Mouse (Mus musculus) stomach, embryonic 15.5 days (tissue): ENCODE data around the gene Tldc1. TPM values are rescaled to one million over a fixed set of nuclear protein-coding genes. Genes with fewer than 3 reads are reported as not detected.

ENCODE experiments used
- ATAC-seq: fragments of 200-750 bp; cut with Nextera tagmentation; 2 replicates; pipeline ENCODE4 v1.8.0; 2017; ENCODE audit warnings: low read depth, moderate number of reproducible peaks, moderate TSS enrichment; ENCODE audit not compliant: insufficient read depth, low FRiP score
- H3K27ac ChIP-seq: fragments of 300-500 bp; sonication (generic); 2 replicates; pipeline ENCODE4 v1.5.1; 2015; ENCODE audit warnings: mild to moderate bottlenecking, inconsistent platforms
- H3K27me3 ChIP-seq: fragments of 300-500 bp; sonication (generic); replicated peaks from 2 replicates; pipeline ENCODE4 v1.6.1; 2015; ENCODE audit warnings: inconsistent platforms
- H3K36me3 ChIP-seq: fragments of 300-500 bp; sonication (generic); 2 replicates; pipeline ENCODE4 v1.6.1; 2015; ENCODE audit warnings: inconsistent platforms
- H3K4me1 ChIP-seq: fragments of 300-500 bp; sonication (generic); 2 replicates; pipeline ENCODE4 v1.6.1; 2015; ENCODE audit warnings: inconsistent platforms
- H3K4me2 ChIP-seq: fragments of 300-500 bp; sonication (generic); 2 replicates; pipeline ENCODE4 v1.6.1; 2015; ENCODE audit warnings: mild to moderate bottlenecking, inconsistent platforms
- H3K4me3 ChIP-seq: fragments of 300-500 bp; sonication (generic); replicated peaks from 2 replicates; pipeline ENCODE4 v1.5.1; 2015; ENCODE audit warnings: inconsistent platforms
- H3K9ac ChIP-seq: fragments of 300-500 bp; sonication (generic); 2 replicates; pipeline ENCODE4 v1.6.1; 2015; ENCODE audit warnings: inconsistent platforms
- H3K9me3 ChIP-seq: fragments of 300-500 bp; sonication (generic); 2 replicates; pipeline ENCODE4 v1.6.1; 2016; ENCODE audit warnings: inconsistent platforms
- WGBS: fragments of 180-500 bp; shearing (Covaris S2); methylation state at CpG from one replicate; pipeline ENCODE4 v1.1.7; 2015; 5-methylcytosine and 5-hydroxymethylcytosine counted together
- polyA plus RNA-seq: library from polyadenylated mRNA; unstranded; fragments of >200 nt; fragmentation: Nextera tagmentation; extraction: Ambion mirVana; gene quantifications from 2 replicates; pipeline ENCODE4 v1.2.1, GENCODE M21; 2015

The Tldc1 gene
- polyA plus RNA-seq, 1 experiment from 2014 or later, result 12.9 TPM

DNA sequence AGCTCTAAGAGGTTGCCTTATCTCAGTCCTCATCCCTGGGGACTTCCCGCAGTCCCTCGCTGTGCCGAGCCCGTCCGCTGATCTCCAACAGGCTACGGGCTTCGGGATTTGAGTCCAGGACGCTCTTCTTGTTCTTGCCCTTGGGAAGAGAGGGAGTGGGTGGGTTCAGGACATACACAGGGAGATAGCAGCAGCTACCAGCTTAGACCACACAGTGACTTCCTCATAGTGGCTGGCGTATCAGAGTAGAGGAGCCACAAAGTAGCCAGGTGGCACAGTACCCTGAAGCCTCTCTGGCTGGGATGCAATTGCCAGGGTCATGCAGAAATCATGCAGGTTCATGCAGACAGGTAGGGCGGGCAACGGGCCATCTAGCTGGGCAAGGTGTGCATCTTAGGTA is 16.5 kb downstream of the Tldc1 start:
- no peaks in the 10 kb centered on the region for H3K27me3 ChIP-seq
- H3K27ac ChIP-seq, result no peak overlapping the region
- H3K9me3 ChIP-seq, result no peaks in the 10 kb centered on the region
- no peak overlapping the region for H3K9ac ChIP-seq
- ATAC-seq, result no peak
- WGBS, result 87% methylated on average over 11 of the region's 11 CpGs
- 0 out of 2 replicates have a peak, but pooled peaks cover 3% of the 10 kb centered on the region for H3K4me1 ChIP-seq
- no peak overlapping the region for H3K4me3 ChIP-seq
- H3K4me2 ChIP-seq, result no peak overlapping the region
- peaks cover 5% of the 10 kb centered on the region; the same call in 1 of the 2 replicates for H3K36me3 ChIP-seq

DNA sequence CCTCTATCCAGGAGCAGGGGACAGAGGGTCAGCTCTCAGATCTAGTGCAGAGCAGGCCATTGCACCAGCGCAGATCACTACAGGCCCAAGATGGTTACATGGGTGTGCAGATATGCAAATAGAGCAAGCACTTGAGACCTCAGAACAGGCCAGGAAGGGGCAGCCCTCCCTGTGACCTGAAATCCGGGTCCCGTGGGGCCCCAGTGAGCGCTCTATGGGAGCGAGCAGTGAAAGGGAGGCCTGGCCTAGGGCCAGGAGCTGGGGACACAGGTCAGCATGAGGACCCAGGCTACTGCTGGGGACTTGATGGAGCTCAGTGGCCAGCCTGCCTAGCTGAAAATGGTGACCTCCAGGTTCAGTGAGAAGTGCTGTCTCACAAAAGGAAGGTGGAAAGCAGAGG is 21.7 kb downstream of the Tldc1 start:
- 51% methylated on average over 5 of the region's 5 CpGs for WGBS
- H3K4me1 ChIP-seq, result peaks cover 18% of the 10 kb centered on the region; the same call in 1 of the 2 replicates
- no peak overlapping the region for H3K9ac ChIP-seq
- H3K27me3 ChIP-seq, result no peaks in the 10 kb centered on the region
- H3K27ac ChIP-seq, result no peak overlapping the region
- H3K9me3 ChIP-seq, result no peaks in the 10 kb centered on the region
- no peak for ATAC-seq
- peaks cover 3% of the 10 kb centered on the region; the same call in 1 of the 2 replicates for H3K36me3 ChIP-seq
- no peak overlapping the region for H3K4me2 ChIP-seq
- H3K4me3 ChIP-seq, result no peak overlapping the region

DNA sequence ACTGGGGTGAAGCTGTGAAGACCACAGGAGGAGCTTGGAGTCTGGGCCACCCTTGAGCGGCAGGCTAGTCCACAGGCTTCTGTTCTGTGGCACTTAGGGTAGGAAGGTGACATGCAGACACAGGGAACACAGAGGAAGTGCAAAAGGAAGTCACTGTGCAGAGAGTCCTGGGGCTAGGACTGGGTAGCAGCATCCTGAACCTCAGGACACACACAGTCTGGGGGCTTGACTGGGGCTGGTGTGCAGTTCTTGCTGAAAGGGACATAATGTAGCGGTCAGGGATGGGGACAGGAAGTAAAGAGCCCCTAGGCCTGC is 22.1 kb downstream of the Tldc1 start:
- H3K4me3 ChIP-seq, result peak overlapping the region; percentile 27
- no peak overlapping the region for H3K27ac ChIP-seq
- H3K4me2 ChIP-seq, result peak overlapping the region; percentile 45
- no peak overlapping the region for H3K9ac ChIP-seq
- H3K9me3 ChIP-seq, result no peaks in the 10 kb centered on the region
- peaks cover 18% of the 10 kb centered on the region; the same call in 1 of the 2 replicates for H3K4me1 ChIP-seq
- WGBS, result 71% methylated on average over 2 of the region's 2 CpGs
- peaks cover under 1% of the 10 kb centered on the region; the same call in 1 of the 2 replicates for H3K36me3 ChIP-seq
- no peaks in the 10 kb centered on the region for H3K27me3 ChIP-seq
- no peak for ATAC-seq

DNA sequence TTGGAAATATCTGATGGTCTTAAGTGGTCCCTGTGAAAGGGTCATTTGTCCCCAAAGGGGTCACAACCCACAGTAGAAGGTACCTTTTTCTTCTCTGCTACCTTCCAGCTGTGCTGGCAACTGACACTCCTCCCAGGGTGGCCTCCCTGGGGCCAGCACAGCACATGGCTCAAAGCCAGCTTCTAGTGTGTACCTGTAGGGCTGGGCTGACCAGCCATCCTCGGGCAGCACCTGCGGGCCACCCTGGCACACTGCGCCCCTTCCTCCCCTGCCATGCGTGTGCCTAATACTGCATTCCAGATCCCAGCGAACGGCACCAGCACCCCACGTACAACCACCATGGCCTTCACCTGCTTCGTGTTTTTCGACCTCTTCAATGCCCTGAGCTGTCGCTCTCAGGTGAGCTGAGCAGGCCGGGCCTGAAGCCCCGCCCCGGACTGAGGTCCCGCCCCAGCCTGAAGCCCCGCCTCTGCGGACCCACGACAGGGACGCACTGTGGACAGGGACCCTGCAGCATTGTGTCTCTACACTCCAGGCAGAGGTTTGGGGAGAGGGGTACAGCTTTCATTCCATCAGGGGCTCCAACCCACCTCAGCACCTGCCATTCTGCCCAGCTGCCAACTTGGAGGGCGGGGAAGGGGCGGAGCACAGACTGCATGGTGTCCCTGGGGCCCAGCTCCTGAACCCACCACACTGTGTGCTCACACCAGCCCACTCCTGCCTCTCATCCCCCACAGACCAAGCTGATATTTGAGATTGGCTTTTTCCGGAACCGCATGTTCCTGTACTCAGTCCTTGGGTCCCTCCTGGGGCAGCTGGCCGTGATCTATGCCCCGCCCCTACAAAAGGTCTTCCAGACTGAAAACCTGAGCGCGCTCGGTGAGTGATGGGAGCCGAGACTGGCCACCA is 22.7 kb downstream of the Tldc1 start:
- Histone ChIP-seq H3K27ac (no peak overlapping the region), H3K9ac (no peak overlapping the region), H3K4me1 (peaks cover 18% of the 10 kb centered on the region; the same call in 1 of the 2 replicates), H3K36me3 (no peaks in the 10 kb centered on the region), H3K4me3 (peak overlapping the region; percentile 27), H3K27me3 (no peaks in the 10 kb centered on the region), H3K4me2 (peak overlapping the region; percentile 45), H3K9me3 (no peaks in the 10 kb centered on the region)
- ATAC-seq, result peak; percentile 57
- 23% methylated on average over 28 of the region's 28 CpGs for WGBS

DNA sequence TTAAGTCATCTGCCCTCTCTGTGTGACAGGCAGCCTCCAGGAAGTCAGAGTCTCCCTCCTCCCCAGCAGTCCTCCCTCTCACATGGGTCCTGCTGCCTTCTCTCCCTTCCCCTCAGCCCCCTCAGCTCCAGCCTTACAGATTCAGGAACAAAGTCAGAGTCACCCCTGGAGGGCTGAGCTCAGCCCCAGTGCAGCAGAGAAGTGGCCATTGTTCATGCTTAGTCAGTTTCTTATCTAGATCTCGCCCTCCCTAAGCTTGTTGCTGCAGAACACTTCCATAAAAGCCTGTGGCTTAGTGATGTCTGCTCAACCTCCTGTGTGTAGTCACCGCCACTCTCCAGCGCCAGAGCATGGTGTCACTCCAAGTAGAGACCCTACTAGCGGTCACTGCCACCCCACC is 33.6 kb downstream of the Tldc1 start:
- Histone ChIP-seq H3K9ac (no peak overlapping the region), H3K27me3 (no peaks in the 10 kb centered on the region), H3K27ac (no peak overlapping the region), H3K36me3 (no peaks in the 10 kb centered on the region), H3K4me3 (no peak overlapping the region), H3K9me3 (no peaks in the 10 kb centered on the region), H3K4me1 (peaks cover 7% of the 10 kb centered on the region; the same call in 1 of the 2 replicates), H3K4me2 (no peak overlapping the region)
- WGBS, result 62% methylated on average over 4 of the region's 4 CpGs
- no peak for ATAC-seq

DNA sequence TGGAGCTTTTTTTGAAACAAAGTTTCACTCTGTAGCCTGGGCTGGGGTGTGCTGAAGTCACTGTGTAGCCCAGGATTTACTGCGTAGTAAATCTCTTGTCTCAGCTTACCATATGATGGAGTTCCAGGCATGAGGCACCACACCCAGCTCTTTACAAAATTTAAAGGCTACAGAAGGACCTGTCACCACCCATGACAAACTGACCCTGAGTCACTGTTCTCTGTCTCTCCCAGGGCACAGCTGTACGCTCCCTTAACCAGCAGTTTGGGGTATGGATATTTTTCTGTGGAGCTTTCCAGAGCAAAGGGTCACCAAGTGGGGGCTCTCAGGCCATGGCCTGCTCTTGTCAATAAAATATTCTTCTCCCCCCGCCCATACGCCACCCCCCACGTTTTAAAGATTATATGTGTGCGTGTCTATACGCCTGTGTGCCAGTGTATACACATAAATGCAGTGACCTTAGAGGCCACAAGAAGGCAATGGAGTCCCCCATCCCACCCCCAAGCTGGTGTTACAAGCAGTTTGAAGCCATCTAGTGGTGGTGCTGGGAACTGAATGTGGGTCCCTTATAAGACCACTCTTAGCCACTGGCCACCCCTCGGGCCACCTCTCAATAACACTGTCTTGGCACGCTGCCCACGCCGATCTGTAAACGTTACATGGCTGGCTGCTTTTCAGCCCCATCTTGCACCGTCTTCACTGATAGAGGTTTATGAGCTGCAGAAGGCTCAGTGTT is 34.8 kb downstream of the Tldc1 start:
- no peak overlapping the region for H3K9ac ChIP-seq
- peaks cover 9% of the 10 kb centered on the region; the same call in 1 of the 2 replicates for H3K4me1 ChIP-seq
- H3K27ac ChIP-seq, result peak overlapping the region; percentile 31; the same call in 1 of the 2 replicates
- H3K9me3 ChIP-seq, result no peaks in the 10 kb centered on the region
- no peak overlapping the region for H3K4me3 ChIP-seq
- H3K4me2 ChIP-seq, result no peak overlapping the region
- WGBS, result 37% methylated on average over 13 of the region's 13 CpGs
- H3K36me3 ChIP-seq, result no peaks in the 10 kb centered on the region
- ATAC-seq, result no peak
- no peaks in the 10 kb centered on the region for H3K27me3 ChIP-seq

DNA sequence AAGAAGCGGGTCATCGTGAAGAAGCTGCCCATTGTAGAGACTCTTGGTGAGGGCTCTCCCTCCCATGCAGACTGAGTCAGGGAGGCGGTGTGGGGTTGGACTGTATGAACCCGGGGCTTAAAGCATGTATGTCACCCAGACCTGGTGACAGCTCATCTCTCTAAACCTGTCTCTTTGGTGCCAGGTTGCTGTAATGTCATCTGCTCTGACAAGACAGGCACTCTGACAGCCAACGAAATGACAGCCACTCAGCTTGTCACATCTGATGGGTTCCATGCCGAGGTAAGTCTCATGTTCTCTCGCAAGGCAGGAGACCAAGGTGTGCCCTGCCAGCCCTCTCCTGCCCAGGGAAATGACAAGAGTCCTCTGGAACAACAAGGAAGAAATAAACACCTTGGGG is 35.8 kb downstream of the Tldc1 start:
- Histone ChIP-seq H3K27ac (no peak overlapping the region), H3K4me1 (peaks cover 9% of the 10 kb centered on the region; the same call in 1 of the 2 replicates), H3K4me3 (no peak overlapping the region), H3K4me2 (no peak overlapping the region), H3K27me3 (no peaks in the 10 kb centered on the region), H3K36me3 (no peaks in the 10 kb centered on the region), H3K9ac (no peak overlapping the region), H3K9me3 (no peaks in the 10 kb centered on the region)
- WGBS, result 85% methylated on average over 7 of the region's 7 CpGs
- ATAC-seq, result no peak

DNA sequence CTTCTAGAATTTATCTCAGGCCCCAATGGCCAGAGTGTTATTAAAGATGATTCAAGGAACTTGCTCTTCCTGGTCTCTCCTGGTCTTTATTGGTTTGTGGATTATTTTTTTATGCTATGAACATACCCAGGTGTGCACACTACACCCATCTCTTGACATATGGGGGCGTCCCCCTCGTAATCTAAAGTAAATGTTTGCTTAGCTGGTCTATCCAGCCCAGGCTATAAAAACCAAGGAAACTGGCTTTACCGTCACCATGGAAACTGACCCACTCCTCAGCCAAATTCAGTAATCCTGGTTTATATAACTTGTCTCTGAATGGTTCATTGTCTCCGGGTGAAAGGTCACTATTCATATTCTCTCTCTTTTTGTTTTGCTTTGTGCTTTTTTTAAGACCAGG is 37.6 kb downstream of the Tldc1 start:
- Histone ChIP-seq H3K27ac (peak overlapping the region; percentile 23; the same call in 1 of the 2 replicates), H3K4me1 (peaks cover 9% of the 10 kb centered on the region; the same call in 1 of the 2 replicates), H3K9ac (no peak overlapping the region), H3K4me2 (no peak overlapping the region), H3K9me3 (no peaks in the 10 kb centered on the region), H3K27me3 (no peaks in the 10 kb centered on the region), H3K36me3 (no peaks in the 10 kb centered on the region), H3K4me3 (no peak overlapping the region)
- WGBS, result 36% methylated on average over 4 of the region's 4 CpGs
- ATAC-seq, result peak; percentile 72

DNA sequence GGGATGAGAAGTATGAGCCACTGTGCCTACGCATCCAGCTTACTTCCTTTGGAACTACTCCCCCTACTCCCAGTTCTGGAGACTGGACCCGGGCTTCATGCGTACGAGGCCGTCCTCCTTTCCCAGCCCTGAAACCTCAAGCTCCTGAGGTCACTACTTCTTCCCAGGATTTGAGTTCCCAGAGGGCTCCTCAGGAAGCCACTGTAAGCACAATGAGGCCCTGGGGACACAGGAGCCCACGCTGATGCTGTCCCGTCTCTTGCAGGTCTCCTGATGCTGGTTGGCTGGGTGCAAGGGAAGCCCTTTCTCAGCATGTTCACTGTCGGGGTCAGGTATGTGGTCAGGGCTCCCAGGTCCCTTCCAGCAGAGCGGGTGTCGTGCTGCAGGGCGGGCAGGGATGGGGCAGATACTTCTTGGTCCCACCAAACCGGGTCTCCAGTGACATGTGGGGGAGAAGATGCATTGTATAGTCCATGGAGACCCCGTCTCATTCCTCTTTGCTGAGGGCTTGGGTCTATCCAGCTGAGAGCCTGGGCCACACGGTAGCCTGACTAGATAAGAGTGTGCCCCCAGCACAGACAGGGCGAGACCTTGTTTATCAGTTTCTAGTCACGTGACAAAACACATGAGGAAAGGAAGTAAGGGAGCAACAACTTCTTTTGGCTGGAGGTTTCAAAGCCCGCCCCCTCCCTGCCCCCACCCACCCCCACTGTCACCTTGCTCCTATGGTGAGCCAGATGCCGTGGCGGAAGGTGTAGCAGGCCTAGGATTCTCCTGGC is 39.9 kb downstream of the Tldc1 start:
- H3K4me2 ChIP-seq, result no peak overlapping the region
- ATAC-seq, result no peak
- no peaks in the 10 kb centered on the region for H3K27me3 ChIP-seq
- H3K36me3 ChIP-seq, result no peaks in the 10 kb centered on the region
- no peak overlapping the region for H3K4me3 ChIP-seq
- no peaks in the 10 kb centered on the region for H3K9me3 ChIP-seq
- H3K27ac ChIP-seq, result no peak overlapping the region
- 64% methylated on average over 19 of the region's 19 CpGs for WGBS
- no peak overlapping the region for H3K9ac ChIP-seq
- H3K4me1 ChIP-seq, result peaks cover 5% of the 10 kb centered on the region; the same call in 1 of the 2 replicates

DNA sequence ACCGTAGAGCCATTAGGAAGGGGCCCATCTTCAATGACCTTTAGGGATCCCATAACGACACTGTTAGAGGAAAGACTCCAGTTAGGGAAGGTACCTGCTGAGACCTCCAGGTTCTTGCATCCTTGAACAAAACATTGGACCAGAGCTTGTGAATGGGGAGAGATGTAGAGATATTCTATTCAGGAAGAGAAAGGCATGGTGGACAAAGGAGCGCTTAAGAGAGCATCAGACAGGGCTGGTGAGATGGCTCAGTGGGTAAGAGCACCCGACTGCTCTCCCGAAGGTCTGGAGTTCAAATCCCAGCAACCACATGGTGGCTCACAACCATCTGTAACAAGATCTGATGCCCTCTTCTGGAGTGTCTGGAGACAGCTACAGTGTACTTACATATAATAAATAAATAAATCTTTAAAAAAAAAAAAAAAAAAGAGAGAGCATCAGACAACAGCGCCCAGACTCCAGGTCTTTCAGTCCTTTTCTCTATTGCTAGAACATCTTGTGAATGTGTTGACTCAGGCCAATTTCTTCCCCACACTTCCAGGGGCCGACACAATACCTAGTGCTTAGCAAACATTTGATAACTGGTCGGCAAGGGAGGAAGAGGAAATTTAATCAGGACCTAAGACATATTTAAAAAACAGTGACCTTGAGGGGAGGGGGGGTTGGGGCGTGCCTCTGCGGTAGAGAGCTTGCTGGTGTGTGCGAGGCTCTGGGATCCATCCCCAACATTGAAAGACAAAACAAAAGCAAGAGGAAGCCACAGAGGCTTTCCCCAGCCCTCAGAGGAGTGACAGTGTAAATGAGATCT is 40.9 kb downstream of the Tldc1 start:
- Histone ChIP-seq H3K4me2 (no peak overlapping the region), H3K27me3 (no peaks in the 10 kb centered on the region)
- no peak for ATAC-seq

More for the DNA sequence above, 40.9 kb downstream of the Tldc1 start:
- no peaks in the 10 kb centered on the region for H3K36me3 ChIP-seq
- no peak overlapping the region for H3K9ac ChIP-seq
- H3K9me3 ChIP-seq, result no peaks in the 10 kb centered on the region
- H3K27ac ChIP-seq, result no peak overlapping the region
- H3K4me1 ChIP-seq, result peaks cover 5% of the 10 kb centered on the region; the same call in 1 of the 2 replicates
- WGBS, result 64% methylated on average over 11 of the region's 11 CpGs
- H3K4me3 ChIP-seq, result no peak overlapping the region
